Mouse (Mus musculus): Measurements from ENCODE around the gene Ccdc24.

The Ccdc24 gene

DNA sequence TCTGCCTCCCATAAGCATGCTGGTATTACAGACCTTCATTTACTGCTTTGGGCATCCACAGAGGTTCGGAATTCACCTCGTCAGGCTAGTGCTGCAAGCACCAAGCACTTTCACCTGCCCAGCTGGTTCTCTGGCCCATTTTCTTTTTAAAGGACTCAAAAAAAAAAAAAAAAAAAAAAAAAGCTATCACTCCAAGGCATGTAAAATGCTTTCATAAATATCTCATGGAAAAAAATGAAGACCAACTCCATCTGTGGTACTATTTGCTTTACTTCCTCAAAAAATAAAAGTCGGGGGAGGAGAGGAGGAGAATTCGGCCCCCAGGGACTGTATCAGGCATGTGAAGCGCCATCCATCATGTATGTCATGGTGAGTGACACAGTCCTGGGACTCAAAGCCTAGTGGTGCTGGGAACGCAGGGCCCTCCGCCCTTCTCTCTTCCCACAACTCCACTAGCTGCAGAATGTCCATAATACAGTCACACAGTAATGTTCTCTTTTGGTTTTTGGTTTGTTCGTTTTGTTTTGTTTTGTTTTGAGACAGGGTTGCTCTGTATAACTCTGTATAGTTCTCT, 43.7 kb downstream of the Ccdc24 start:
- DNase-seq = no peak

DNA sequence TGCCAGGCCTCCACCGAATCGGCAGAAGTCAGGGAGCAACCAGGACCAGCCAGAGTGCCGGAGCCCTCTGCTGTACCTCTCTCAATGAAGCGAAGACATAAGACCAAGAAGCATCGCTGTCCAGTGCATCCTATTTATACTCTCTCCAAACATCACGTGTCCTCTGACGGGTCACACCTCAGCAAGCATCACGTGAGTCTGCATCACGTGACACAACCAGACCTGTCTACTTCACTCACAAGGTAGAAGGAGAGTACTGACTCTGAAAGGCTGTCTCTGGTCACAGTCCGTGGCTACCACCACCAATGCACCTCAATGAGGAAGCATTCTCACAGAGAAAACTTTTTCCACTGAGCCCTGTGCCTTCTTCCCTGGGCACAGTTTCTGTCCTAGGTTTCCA, 54.3 kb downstream of the Ccdc24 start:
- DNase-seq = no peak

DNA sequence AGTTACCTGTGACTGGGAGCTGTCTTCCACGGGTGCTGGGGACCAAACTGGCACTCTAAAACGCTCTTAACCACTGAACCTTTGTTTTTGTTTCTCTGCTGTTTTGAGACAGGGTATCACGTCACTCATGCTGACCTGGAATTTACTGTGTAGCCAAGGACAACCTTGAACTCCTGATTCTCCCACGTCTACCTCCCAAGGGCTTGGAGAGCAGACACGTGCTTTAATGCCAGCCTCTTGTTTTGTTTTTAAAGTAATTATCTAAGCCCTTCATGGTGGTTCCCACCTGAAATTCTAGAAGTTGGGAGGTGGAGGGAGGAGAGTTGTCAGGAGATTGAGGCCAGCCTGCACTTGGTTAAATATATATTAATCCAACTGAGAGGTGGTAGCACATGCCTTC, 55.6 kb downstream of the Ccdc24 start:
- DNase-seq = no peak
